Mouse (Mus musculus): ENCODE measurements around the gene Ccr7. TPM values are rescaled to one million over a fixed set of nuclear protein-coding genes. Genes with fewer than 3 reads are reported as not detected.

Gene Ccr7
- polyA plus RNA-seq, 1 experiment from 2014 or later: 0.33 TPM

DNA sequence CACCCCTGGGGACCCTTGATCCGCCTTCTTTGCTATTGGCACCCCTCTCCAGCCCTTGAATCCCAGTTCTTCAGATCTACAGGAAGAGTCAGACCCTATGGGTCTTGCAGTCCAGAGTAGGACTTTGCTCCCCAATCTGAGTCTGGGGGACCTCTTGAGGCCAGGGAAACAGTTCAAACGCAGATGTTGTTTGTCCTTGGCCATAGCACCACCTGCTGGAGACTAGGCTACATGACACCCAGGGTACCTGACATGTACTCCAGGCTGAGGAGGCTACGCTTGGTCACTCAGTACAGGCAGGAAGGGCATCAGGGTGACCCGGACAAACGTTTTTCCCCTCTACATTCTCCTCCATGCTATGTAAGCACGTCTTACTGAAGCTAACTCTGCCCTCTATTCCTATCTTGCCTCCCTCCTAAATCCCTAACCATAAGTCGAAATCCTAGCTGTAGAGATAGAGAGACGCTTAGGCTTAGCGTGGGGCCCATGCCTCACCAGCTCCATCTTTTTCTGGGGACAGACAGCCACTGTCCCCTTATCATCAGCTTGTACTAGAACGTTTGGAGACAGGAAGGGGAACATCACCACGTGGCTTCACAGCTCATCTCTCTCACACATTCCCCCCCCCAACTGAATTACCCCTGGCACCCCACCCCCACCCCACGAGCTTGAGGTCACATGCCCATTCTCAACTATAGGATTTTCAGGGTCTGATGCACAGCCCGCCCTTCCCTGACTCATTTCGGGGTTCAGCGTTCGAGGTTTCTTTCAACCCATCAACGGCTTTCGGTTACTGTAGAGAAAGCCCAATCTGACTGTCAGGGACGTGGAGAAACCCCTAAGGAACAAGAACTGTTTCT, 4.7 kb downstream of the Ccr7 start:
- Histone ChIP-seq H3K36me3 (ENCODE audit: control insufficient read depth, insufficient read depth, low read length) (no peaks in the 10 kb centered on the region), H3K27ac (replicated peaks; ENCODE audit: low read depth, low read length) (peak overlapping the region; percentile 94), H3K9ac (ENCODE audit: low read depth, low read length) (peak overlapping the region; percentile 42; the same call in 1 of the 2 replicates), H3K9me3 (ENCODE audit: control insufficient read depth, low read length) (no peaks in the 10 kb centered on the region), H3K4me1 (ENCODE audit: control insufficient read depth, insufficient read depth, low read length) (peaks cover 33% of the 10 kb centered on the region), H3K4me3 (ENCODE audit: low read depth, low read length) (no peak overlapping the region), H3K27me3 (replicated peaks; ENCODE audit: control insufficient read depth, insufficient read depth, low read length) (peaks cover 5% of the 10 kb centered on the region; the same call in 1 of the 2 replicates), H3K4me2 (ENCODE audit: low read depth, low read length) (peak overlapping the region; percentile 44; the same call in 1 of the 2 replicates)
- peak; percentile 86 for DNase-seq (ENCODE audit: low spot score)
- peak; percentile 44 for ATAC-seq (ENCODE audit: low read depth)
- WGBS: 46% methylated on average over 19 of the region's 19 CpGs

DNA sequence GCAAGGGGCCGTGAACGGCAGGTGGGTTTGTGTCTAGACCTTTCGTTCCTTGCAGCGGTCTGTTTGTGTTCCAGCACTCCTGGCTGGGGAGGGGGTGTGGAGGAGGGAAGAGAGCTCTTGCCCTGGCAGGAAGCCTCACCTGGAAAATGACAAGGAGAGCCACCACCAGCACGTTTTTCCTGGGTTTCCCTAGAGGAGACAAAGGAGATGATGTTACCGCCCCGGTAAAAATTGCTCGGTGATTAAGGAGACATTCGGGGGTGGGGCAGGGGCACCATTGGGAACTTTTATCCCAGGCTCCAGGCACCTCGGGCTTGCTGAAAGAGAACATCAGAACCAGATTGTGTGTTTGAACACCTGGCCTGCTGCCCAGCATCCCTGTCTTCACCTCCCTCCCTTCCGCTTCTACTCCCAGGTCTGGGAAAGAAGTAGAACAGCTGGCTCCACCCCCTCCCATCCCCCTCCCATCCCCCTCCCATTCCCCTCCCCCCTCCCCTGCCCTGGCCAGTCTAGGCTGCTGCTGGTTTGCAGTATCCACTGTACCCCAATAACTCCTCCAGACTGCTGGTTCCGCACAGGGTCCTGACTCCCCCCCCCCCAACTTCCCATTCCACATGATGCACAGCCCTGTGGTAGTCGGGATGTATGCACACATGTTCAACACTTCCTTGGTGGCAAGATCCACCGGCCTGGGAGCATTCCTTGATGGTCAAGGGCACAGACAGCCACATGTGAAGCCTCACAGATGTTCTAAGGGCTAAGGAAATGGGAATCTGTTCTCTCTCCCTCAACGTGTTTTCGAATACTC, 5.8 kb downstream of the Ccr7 start:
- Histone ChIP-seq H3K4me3 (ENCODE audit: low read depth, low read length) (0 out of 2 replicates have a peak overlapping the region, but pooled peaks have one; percentile 10), H3K36me3 (ENCODE audit: control insufficient read depth, insufficient read depth, low read length) (no peaks in the 10 kb centered on the region), H3K27ac (replicated peaks; ENCODE audit: low read depth, low read length) (peak overlapping the region; percentile 94), H3K4me2 (ENCODE audit: low read depth, low read length) (peak overlapping the region; percentile 44), H3K9me3 (ENCODE audit: control insufficient read depth, low read length) (no peaks in the 10 kb centered on the region), H3K9ac (ENCODE audit: low read depth, low read length) (peak overlapping the region; percentile 52), H3K27me3 (replicated peaks; ENCODE audit: control insufficient read depth, insufficient read depth, low read length) (peaks cover 5% of the 10 kb centered on the region; the same call in 1 of the 2 replicates), H3K4me1 (ENCODE audit: control insufficient read depth, insufficient read depth, low read length) (peaks cover 33% of the 10 kb centered on the region)
- ATAC-seq (ENCODE audit: low read depth): peak; percentile 27
- 7% methylated on average over 15 of the region's 16 CpGs for WGBS
- DNase-seq (ENCODE audit: low spot score): peak; percentile 95

DNA sequence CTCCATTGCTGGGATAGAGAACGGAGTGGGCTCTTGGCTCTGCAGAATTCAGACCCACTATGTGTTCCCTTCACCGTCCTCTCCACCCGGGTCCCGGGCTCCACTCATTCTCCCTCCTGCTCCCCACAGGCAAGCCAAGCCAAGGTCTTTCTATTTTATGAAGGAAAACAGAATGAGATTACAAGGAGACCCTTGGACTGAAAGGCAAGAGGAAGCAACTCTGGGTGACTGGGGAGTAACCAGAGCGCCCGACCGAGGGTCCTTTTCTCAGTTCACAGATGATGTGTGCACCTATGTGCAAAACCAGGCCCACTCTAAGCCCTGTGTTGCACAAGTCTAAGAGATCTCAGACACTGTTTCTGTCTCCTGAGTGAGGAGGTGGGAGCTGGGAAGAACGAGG, 6.5 kb downstream of the Ccr7 start:
- H3K4me1 ChIP-seq (ENCODE audit: control insufficient read depth, insufficient read depth, low read length): peaks cover 40% of the 10 kb centered on the region

DNA sequence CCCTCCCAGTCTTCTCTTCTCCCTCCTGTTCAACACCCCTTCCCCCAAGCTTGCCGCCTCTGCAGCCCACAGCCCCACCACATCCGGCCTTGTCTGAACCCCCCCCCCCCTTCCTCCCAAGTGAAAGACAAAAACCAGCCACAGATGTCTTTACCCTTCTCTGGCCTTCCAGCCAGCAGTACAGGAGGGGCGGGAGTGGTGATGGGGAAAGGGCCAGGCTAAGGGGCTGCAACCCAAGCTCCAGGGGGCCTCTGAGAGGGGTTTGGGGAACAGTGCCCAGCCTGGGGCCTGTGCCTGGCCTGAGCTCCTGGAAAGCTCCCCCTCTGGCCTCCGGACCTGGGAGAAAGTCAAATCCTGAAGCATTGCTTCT, 7.0 kb downstream of the Ccr7 start:
- Histone ChIP-seq H3K4me1 (ENCODE audit: control insufficient read depth, insufficient read depth, low read length) (peaks cover 45% of the 10 kb centered on the region), H3K4me3 (ENCODE audit: low read depth, low read length) (no peak overlapping the region), H3K4me2 (ENCODE audit: low read depth, low read length) (peak overlapping the region; percentile 44), H3K27ac (replicated peaks; ENCODE audit: low read depth, low read length) (peak overlapping the region; percentile 94), H3K36me3 (ENCODE audit: control insufficient read depth, insufficient read depth, low read length) (no peaks in the 10 kb centered on the region), H3K27me3 (replicated peaks; ENCODE audit: control insufficient read depth, insufficient read depth, low read length) (peaks cover 5% of the 10 kb centered on the region; the same call in 1 of the 2 replicates), H3K9ac (ENCODE audit: low read depth, low read length) (peak overlapping the region; percentile 31; the same call in 1 of the 2 replicates), H3K9me3 (ENCODE audit: control insufficient read depth, low read length) (no peaks in the 10 kb centered on the region)
- WGBS: 27% methylated on average over 1 of the region's 4 CpGs
- ATAC-seq (ENCODE audit: low read depth) (peak; percentile 63), DNase-seq (ENCODE audit: low spot score) (peak; percentile 87)

More for the DNA sequence above, 6.5 kb downstream of the Ccr7 start:
- ATAC-seq (ENCODE audit: low read depth): no peak
- H3K4me3 ChIP-seq (ENCODE audit: low read depth, low read length): 0 out of 2 replicates have a peak overlapping the region, but pooled peaks have one; percentile 10
- H3K27ac ChIP-seq (replicated peaks; ENCODE audit: low read depth, low read length): peak overlapping the region; percentile 94
- no peak for DNase-seq (ENCODE audit: low spot score)
- peak overlapping the region; percentile 52 for H3K9ac ChIP-seq (ENCODE audit: low read depth, low read length)
- H3K9me3 ChIP-seq (ENCODE audit: control insufficient read depth, low read length): no peaks in the 10 kb centered on the region
- WGBS: 51% methylated on average over 8 of the region's 8 CpGs
- peak overlapping the region; percentile 44 for H3K4me2 ChIP-seq (ENCODE audit: low read depth, low read length)
- no peaks in the 10 kb centered on the region for H3K36me3 ChIP-seq (ENCODE audit: control insufficient read depth, insufficient read depth, low read length)
- peaks cover 5% of the 10 kb centered on the region; the same call in 1 of the 2 replicates for H3K27me3 ChIP-seq (replicated peaks; ENCODE audit: control insufficient read depth, insufficient read depth, low read length)

DNA sequence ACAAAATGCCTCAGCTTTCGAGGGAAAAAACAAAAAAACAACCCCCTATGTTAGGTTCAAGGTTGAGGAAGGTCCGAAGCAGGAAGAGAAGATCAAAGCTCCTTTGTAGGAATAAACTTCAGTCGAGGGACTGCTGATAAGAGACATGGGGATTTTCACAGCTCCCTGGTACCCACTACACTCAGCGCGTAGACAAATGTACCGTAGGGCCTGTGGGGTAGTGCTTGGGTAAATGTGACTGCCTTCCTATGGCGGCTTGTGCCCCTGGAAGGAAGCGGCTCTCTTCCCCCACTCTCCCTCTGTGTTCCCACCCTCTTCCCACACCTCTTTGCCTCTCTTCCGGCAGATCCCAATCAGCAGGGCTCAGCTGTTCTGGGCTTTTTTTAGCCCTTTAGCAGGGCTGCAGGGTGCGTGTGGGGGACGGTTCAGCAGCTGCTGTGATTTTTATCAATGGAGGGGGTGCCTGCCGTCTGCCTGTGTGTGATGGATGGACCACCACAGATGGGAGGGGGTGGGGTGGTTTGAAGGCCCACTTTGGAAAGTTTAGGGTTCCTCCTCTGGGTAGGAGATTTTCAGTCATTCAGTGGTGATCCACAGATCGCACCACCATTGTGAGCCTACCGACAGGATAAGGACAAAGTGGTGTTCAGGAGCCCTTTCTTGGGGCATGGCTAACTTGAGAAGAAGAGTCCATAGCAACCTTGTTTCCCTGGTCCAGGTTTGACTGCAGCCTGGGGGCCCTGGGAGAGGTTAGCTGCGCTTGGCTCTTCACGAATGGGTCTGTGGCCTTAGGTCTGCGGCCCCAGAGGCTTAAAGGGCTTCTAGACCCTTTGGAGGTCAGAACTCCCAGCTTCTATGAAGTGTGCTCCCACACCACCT, 7.6 kb downstream of the Ccr7 start:
- 24% methylated on average over 16 of the region's 17 CpGs for WGBS
- Histone ChIP-seq H3K9ac (ENCODE audit: low read depth, low read length) (peak overlapping the region; percentile 31; the same call in 1 of the 2 replicates), H3K4me2 (ENCODE audit: low read depth, low read length) (peak overlapping the region; percentile 44), H3K4me3 (ENCODE audit: low read depth, low read length) (no peak overlapping the region), H3K27me3 (replicated peaks; ENCODE audit: control insufficient read depth, insufficient read depth, low read length) (0 out of 2 replicates have a peak, but pooled peaks cover 5% of the 10 kb centered on the region), H3K36me3 (ENCODE audit: control insufficient read depth, insufficient read depth, low read length) (no peaks in the 10 kb centered on the region), H3K4me1 (ENCODE audit: control insufficient read depth, insufficient read depth, low read length) (peaks cover 51% of the 10 kb centered on the region), H3K27ac (replicated peaks; ENCODE audit: low read depth, low read length) (peak overlapping the region; percentile 94), H3K9me3 (ENCODE audit: control insufficient read depth, low read length) (no peaks in the 10 kb centered on the region)
- peak; percentile 34; the same call in 1 of the 2 replicates for ATAC-seq (ENCODE audit: low read depth)
- peak; percentile 86 for DNase-seq (ENCODE audit: low spot score)

DNA sequence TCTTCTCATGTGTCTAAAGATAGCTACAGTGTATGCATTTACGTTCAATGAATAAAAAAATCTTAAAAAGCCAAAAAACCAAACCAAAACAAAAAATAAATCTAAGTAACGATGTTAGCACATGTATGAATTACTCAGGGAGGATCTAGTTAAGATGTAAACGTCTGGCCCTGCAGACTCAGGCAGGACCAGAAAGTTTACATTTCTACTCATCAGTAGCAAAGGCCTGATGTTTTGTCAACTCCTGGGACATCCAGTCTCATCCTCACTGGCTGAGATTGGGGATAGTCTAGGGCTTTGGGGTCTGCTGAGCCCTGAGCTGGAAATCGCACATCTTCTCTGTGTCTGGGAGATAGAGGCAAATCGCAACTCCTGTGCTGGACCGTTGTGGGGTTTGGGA, 8.3 kb downstream of the Ccr7 start:
- Histone ChIP-seq H3K27me3 (replicated peaks; ENCODE audit: control insufficient read depth, insufficient read depth, low read length) (0 out of 2 replicates have a peak, but pooled peaks cover 5% of the 10 kb centered on the region), H3K9me3 (ENCODE audit: control insufficient read depth, low read length) (no peaks in the 10 kb centered on the region), H3K36me3 (ENCODE audit: control insufficient read depth, insufficient read depth, low read length) (no peaks in the 10 kb centered on the region), H3K27ac (replicated peaks; ENCODE audit: low read depth, low read length) (peak overlapping the region; percentile 94), H3K9ac (ENCODE audit: low read depth, low read length) (no peak overlapping the region), H3K4me2 (ENCODE audit: low read depth, low read length) (no peak overlapping the region), H3K4me3 (ENCODE audit: low read depth, low read length) (no peak overlapping the region), H3K4me1 (ENCODE audit: control insufficient read depth, insufficient read depth, low read length) (peaks cover 58% of the 10 kb centered on the region)
- DNase-seq (ENCODE audit: low spot score) (no peak), ATAC-seq (ENCODE audit: low read depth) (no peak)
- 65% methylated on average over 6 of the region's 6 CpGs for WGBS

DNA sequence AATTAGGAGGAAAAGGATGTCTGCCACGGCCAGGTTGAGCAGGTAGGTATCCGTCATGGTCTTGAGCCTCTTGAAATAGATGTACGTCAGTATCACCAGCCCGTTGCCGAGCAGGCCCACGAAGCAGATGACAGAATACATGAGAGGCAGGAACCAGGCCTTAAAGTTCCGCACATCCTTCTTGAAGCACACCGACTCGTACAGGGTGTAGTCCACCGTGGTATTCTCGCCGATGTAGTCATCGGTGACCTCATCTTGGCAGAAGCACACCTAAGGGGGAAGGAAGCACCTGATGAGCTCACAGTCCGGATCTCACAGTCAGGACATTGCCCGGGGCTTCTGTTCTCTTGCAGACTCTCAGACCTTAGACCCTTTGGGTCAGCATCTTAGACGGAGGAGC, 9.1 kb downstream of the Ccr7 start:
- no peak overlapping the region for H3K9ac ChIP-seq (ENCODE audit: low read depth, low read length)
- ATAC-seq (ENCODE audit: low read depth) (no peak), DNase-seq (ENCODE audit: low spot score) (no peak)
- peaks cover 61% of the 10 kb centered on the region for H3K4me1 ChIP-seq (ENCODE audit: control insufficient read depth, insufficient read depth, low read length)
- H3K27ac ChIP-seq (replicated peaks; ENCODE audit: low read depth, low read length): 0 out of 2 replicates have a peak overlapping the region, but pooled peaks have one; percentile 17
- H3K36me3 ChIP-seq (ENCODE audit: control insufficient read depth, insufficient read depth, low read length): no peaks in the 10 kb centered on the region
- H3K4me3 ChIP-seq (ENCODE audit: low read depth, low read length): no peak overlapping the region
- no peaks in the 10 kb centered on the region for H3K9me3 ChIP-seq (ENCODE audit: control insufficient read depth, low read length)
- 94% methylated on average over 16 of the region's 16 CpGs for WGBS
- H3K27me3 ChIP-seq (replicated peaks; ENCODE audit: control insufficient read depth, insufficient read depth, low read length): no peaks in the 10 kb centered on the region
- no peak overlapping the region for H3K4me2 ChIP-seq (ENCODE audit: low read depth, low read length)

All from embryonic facial prominence, embryonic 14.5 days (tissue).